Mouse (Mus musculus) splenic B cell, adult 2 months (primary cell): Measurements from ENCODE around the gene Rab6b.

Experiments used
- DNase-seq: peaks from one replicate; pipeline ENCODE4 v3.0.0-alpha.2; 2011; ENCODE audit warnings: low read depth, low spot score
- H3K27me3 ChIP-seq: 2 replicates; pipeline ENCODE4 v1.6.1; 2012; ENCODE audit warnings: mild to moderate bottlenecking, low read length, moderate library complexity, mixed read lengths; ENCODE audit not compliant: control insufficient read depth, poor library complexity, insufficient read depth, severe bottlenecking
- H3K36me3 ChIP-seq: 2 replicates; pipeline ENCODE4 v1.6.1; 2012; ENCODE audit warnings: mild to moderate bottlenecking, low read length, moderate library complexity, mixed read lengths; ENCODE audit not compliant: control insufficient read depth, poor library complexity, insufficient read depth, severe bottlenecking

The Rab6b gene

DNA sequence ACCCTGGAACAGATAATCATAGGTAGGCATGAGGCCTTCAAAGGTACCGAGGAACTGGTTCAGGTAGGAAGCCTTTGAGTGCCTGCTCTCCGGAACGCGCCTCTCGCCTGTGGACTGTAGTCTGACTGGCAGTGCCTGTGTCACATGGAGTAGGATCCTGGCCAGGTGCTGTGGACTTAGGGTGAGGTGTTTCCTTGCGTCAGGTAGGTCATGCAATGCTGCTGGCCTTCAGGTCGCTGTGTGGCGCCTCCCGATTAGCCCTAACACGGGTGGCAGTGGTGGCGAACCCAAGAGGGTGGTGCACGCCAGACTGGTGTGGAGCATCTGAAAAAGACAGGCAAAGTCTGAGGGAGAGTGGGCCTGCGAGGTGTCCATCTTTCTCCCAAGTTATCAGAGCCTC lies 3.3 kb downstream of the Rab6b start:
- Histone ChIP-seq H3K27me3 (no peaks in the 10 kb centered on the region), H3K36me3 (no peaks in the 10 kb centered on the region)
- no peak for DNase-seq

DNA sequence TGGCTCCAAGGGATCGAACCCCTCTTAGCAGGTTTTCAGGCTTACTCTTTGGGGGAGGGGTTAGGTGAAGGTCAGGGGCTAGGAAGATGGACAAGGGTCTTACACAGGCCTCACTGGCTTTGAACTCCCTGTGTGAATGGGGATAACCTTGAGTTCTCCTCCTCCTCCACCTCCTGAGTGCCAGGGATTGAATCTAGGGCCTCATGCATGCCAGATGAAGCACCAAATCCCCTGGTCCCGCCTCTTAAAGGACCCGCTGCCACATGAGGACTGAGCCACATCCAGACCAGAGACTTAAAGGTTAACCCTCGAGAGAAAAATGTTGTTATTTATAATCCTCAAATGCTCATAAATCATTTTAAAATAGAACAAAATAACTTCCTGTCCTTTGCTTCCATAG lies 5.4 kb downstream of the Rab6b start:
- Histone ChIP-seq H3K27me3 (no peaks in the 10 kb centered on the region), H3K36me3 (no peaks in the 10 kb centered on the region)
- DNase-seq, result no peak

DNA sequence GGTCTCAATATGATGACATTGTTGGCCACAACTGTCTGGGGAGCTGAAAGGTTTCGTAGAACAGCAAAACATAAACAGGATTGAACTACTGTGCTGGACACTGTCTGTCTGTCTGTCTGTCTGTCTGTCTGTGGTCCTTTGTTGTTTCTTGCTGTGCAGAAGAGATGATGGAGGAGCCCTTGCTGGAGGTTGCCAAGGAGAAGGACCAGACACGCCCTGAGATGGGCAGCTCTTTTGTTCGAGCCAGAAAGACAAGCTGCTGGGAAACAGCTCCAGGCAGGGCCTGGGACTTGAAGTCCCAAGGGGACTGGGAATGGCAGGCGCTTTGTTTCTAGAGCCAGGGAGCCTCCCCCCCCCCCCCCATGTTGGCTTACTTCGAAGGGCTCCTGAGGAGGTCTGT lies 5.9 kb downstream of the Rab6b start:
- H3K36me3 ChIP-seq, result no peaks in the 10 kb centered on the region
- no peak for DNase-seq
- no peaks in the 10 kb centered on the region for H3K27me3 ChIP-seq

DNA sequence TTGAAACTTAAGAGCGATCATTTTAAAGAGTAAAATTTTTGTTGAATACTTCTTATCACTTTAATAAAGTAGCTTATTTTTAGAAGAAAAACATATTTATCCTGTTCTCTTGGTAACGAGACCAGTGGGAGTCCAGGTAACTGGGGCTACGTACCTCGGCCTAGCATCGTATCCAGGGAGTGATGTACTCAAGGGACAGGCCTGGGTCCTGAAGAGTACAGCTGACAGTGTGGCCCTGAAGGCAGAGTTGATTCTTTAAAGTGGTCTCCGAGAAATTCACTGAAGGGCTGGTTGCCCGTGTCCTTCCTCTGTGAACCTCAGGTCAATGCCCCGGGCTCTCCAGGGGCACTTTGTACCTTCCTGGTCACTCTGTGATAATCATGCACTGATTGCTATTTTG lies 6.4 kb downstream of the Rab6b start:
- no peak for DNase-seq
- no peaks in the 10 kb centered on the region for H3K36me3 ChIP-seq
- no peaks in the 10 kb centered on the region for H3K27me3 ChIP-seq

DNA sequence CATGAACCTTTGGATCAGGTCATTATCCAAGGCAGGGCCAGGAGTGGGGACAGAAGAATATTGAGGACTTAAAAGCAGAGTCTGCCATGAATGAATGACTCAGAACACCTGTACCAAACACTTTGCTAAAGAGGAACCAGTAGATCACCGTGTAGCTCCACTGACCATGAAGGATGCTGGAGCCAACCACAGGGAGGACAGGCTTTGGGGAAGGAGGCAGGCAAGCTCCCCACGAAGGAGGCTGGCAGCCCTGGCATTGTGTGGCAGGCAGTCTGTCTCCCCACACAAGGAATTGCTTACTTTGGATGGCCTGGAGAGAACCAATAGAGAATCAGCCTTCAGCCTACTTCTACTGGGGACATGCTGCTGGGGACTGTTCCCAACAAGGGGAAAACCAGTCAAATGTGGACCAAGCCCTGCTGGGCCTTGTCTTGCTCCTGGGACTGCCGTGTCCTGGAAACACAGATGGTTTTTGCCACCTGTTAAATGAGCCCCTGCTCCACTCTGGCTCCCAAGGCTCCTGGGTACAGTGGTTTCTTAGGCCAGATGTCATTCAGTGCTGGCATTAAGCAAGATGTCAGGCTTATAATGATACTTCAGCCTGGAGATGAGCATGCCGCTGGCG lies 7.2 kb downstream of the Rab6b start:
- H3K36me3 ChIP-seq, result no peaks in the 10 kb centered on the region
- no peak for DNase-seq
- no peaks in the 10 kb centered on the region for H3K27me3 ChIP-seq

DNA sequence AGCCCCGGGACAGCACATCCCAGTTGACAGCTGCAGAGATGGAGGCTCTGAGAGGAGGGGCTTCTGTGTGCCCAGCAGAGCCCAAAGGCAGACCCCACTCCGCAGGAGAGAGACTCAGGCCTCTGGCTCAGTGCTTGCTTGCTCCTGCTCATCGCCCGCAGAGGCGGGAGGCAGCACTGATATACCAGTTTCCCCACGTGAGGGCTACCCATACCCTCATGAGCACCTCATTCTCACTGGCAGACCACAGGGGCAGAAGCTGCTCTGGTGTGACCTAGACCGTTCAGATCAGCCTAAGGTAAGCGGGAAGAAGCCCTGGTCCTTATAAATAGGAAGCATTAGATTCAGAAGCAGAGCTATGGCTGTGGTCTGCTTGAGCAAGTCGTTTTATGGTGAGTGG lies 8.2 kb downstream of the Rab6b start:
- no peak for DNase-seq
- H3K27me3 ChIP-seq, result no peaks in the 10 kb centered on the region
- H3K36me3 ChIP-seq, result no peaks in the 10 kb centered on the region

DNA sequence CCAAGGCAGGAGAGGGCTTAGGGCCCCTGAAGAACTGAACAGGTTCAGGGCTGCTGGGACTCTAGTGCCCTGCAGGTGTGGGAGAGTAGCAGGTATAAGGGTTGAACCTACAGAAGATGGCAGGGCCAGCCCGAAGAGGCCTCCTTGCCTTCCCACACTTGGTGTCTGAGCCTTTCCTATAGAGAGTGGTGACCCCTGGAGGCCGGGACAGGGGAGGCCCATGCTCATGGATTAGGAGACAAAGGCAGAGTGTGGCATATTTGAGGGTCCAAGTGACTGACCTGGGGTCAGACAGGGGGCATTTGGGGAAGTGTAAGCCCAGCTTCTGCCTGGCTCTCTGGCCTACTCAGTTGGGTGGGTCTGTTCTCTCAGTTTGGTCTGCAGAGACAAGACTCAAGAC lies 8.6 kb downstream of the Rab6b start:
- Histone ChIP-seq H3K36me3 (no peaks in the 10 kb centered on the region), H3K27me3 (no peaks in the 10 kb centered on the region)
- DNase-seq, result no peak

DNA sequence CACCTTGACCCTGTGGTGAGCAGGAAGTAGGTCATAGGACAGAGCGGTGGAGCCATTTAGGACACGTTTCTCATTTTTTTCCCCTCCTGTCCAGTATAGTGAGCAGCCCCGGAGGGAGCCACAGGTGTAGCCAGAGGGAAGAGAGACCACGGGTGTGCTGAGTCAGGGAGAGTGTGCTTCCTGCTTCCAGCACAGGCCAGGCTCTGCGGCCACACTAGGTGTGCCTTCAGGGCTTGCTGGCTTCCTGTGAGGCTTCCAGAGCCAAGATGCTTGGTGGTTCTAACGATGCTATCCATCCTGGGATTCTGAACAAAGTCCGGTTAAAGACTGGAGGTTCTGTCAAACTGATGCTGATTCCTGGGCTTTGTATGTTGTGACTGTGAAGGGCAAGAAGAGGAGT lies 10.0 kb downstream of the Rab6b start:
- DNase-seq, result no peak
- H3K27me3 ChIP-seq, result no peaks in the 10 kb centered on the region

DNA sequence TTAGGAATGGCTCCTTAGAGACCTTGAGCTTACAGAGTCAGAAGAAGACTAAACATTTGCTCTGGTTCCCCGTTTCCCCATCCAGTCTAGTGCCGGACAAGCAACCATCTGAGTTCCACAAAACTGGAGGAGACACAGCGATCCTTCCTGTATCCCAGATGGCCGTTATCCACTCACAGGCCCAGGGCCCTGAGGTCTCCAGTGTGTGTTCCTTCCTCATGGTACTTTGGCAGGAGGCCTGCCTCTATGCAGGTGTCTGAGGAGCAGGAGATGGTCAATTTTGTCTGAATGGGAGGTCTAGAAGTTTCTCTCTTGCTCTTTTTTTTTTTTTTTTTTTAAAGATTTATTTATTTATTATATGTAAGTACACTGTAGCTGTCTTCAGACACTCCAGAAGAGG lies 13.2 kb downstream of the Rab6b start:
- DNase-seq, result no peak
- Histone ChIP-seq H3K27me3 (no peaks in the 10 kb centered on the region), H3K36me3 (no peaks in the 10 kb centered on the region)

More for the DNA sequence above, 10.0 kb downstream of the Rab6b start:
- no peaks in the 10 kb centered on the region for H3K36me3 ChIP-seq

DNA sequence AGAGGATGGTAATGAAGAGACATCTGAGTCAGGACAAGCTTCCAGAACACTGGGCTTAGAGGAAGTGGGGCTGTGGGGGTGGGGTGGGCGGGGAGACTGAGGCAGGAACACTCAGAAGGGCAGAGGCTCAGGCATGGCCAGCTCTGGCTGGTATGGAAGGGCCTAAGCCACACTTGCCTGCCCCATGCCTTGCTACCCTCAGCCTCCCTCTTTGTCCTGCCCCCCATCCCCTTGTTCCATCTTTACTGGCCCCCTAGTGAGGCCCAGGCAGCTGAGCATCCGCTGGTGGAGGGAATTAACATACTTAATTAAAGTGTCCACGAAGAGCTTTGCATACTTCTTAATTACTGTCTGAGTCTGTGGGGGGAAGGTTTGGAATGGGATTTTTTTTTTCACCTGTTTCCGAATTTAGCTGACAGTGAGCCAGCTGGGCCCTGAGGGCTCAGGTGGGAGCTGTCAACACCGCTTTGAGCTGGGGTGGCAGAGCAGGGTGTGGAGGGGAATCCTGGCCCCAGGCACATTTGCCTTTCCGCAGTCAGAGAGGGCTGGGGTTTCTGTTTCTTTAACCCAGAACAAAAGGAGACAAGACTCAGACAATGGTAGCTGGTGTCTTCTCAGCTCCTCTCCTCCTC lies 22.0 kb downstream of the Rab6b start:
- no peak for DNase-seq
- H3K36me3 ChIP-seq, result no peaks in the 10 kb centered on the region

DNA sequence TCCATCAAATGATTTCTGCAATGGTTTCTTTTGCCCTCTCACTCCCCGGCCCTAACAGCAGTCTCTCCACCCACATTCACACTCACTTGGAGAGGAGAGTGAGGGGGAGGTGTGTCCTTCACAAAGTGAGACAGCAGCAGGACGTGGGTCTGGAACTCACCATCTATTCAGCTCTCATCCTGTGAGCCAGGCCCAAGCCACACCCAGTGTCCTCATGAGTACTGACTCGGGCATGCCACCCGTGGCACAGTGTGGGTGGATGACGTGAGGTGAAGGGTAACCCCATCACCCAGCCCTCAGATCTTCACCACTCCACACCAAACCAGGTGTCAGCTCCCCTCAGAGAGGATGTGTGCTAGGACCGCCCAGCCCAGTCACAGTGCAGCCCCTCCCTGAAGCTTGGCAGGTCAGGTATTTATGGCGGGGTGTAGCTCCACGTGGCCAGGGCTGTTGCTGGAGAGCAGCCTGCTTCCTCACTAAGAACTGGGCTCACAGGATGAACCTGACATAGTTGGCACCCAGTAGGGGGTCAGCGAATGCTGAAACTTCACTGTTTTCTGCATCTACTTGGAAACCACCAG lies 23.0 kb downstream of the Rab6b start:
- Histone ChIP-seq H3K36me3 (no peaks in the 10 kb centered on the region), H3K27me3 (no peaks in the 10 kb centered on the region)
- DNase-seq, result no peak

More for the DNA sequence above, 22.0 kb downstream of the Rab6b start:
- no peaks in the 10 kb centered on the region for H3K27me3 ChIP-seq

DNA sequence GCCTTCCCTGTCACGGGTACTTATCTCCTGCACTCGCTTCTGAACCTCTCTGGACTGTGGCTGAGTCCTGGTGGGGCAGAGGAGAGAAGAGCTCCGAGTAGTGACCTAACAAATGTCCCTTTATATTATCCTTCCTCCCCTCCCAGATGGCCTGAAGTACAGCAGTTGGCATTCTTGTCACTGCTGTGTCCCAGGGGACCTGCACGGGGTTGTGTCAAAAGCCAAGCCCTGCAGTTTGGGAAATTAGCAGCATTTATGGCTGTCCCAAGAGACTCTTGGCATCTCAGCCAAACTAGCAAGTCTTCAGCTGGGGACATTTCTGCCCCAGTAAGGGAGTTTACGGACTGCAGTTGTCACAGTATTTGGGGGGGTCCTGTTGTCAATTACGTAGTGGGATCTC lies 27.9 kb downstream of the Rab6b start:
- Histone ChIP-seq H3K36me3 (no peaks in the 10 kb centered on the region), H3K27me3 (no peaks in the 10 kb centered on the region)
- DNase-seq, result no peak

DNA sequence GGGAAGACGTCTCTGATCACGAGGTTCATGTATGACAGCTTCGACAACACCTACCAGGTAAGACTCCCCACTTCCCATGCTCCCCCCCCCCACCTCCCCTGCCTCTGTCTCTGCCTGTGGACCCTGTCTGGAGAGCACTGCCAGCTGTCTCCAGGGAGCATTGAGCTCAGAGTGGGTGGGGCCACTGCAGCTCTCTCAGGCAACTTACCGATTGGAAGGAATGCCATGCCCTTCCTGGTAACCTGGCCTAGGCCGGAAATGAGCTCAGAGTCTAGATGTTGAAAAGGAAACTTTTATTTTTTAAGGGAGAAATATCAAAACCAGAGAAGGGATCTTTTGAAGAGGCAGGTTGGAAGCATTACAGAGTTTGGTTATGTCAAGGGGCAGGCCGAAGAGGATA lies 28.8 kb downstream of the Rab6b start:
- H3K36me3 ChIP-seq, result no peaks in the 10 kb centered on the region
- DNase-seq, result no peak
- no peaks in the 10 kb centered on the region for H3K27me3 ChIP-seq

DNA sequence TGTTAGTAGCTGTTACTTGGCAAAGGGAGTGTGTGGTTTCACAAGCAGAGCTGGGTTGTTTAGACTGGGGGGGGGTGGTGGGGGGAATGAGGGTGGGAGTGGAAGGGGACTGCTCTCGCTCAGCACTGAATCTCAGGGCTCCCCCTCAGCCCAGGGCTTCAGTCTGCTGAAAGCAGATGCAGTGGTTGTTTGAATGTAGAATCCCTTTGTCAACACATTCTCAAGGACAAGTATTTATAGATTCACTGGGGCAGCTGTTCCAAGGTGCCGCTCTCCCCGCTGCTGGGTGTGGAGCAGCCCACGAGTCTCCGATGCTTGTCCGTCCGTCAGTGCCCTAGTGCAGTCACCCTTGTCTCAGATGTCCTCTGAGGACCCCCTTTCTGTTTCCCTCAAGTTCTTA lies 29.7 kb downstream of the Rab6b start:
- no peaks in the 10 kb centered on the region for H3K27me3 ChIP-seq
- DNase-seq, result no peak
- H3K36me3 ChIP-seq, result no peaks in the 10 kb centered on the region

DNA sequence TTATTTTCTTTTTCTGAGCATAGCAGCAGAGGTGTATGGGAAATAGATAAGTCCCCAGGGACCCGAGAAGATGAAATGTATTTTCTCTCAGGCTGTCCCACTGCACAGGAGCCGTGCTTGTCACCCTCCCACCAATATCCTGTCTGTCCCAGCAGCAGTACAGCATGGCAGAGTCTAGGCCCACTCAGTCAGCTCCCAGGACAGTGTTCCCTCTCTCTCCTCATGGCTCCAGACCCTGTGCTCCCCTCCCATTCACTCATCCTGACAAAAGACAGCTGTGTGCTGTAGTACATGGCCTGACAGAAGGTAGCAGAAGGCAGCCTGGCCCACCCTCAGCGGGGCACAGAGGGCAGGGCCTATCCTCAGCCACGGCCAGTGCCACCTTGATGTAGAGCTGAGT lies 32.3 kb downstream of the Rab6b start:
- no peak for DNase-seq
- no peaks in the 10 kb centered on the region for H3K27me3 ChIP-seq
- H3K36me3 ChIP-seq, result no peaks in the 10 kb centered on the region

DNA sequence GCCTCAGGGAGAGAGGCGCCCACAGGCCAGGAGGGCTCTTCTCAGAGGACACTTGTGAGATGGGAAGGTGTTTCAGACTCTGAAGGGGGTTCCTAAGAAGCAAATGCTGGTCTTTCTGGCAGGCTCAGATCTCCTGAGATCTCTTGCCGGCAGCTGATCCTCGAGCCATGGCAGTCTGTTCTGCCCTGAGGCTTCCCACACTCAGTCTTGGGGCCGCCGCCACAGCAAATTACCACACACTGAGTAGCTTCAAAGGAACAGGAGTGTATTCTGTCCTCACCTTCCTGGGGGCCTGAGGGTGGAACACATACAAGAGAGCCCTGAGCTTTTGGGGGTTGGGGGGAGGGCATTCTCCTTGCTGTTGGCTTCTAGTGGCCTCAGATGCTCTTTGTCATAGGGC lies 33.8 kb downstream of the Rab6b start:
- Histone ChIP-seq H3K36me3 (no peaks in the 10 kb centered on the region), H3K27me3 (no peaks in the 10 kb centered on the region)
- no peak for DNase-seq
